Mouse (Mus musculus) embryonic facial prominence, embryonic 15.5 days (tissue): ENCODE data around the gene Zc3h12c. TPM values are rescaled to one million over a fixed set of nuclear protein-coding genes. Genes with fewer than 3 reads are reported as not detected.
A peak's percentile ranks its signal among the peaks of the same experiment; 100 is the strongest.

Source experiments
- ATAC-seq: fragments of 200-750 bp; cut with Nextera tagmentation; 2 replicates; pipeline ENCODE4 v1.8.0; 2017; ENCODE audit warnings: low read depth, moderate TSS enrichment; ENCODE audit not compliant: insufficient number of reproducible peaks, low FRiP score, low TSS enrichment
- H3K27ac ChIP-seq: fragments of 300-500 bp; sonication (generic); replicated peaks from 2 replicates; pipeline ENCODE4 v1.5.1; 2015; ENCODE audit warnings: mild to moderate bottlenecking, inconsistent platforms
- H3K27me3 ChIP-seq: fragments of 300-500 bp; sonication (generic); 2 replicates; pipeline ENCODE4 v1.6.1; 2015; ENCODE audit warnings: inconsistent platforms
- H3K36me3 ChIP-seq: fragments of 300-500 bp; sonication (generic); 2 replicates; pipeline ENCODE4 v1.6.1; 2015; ENCODE audit warnings: mild to moderate bottlenecking, inconsistent platforms
- H3K4me1 ChIP-seq: fragments of 300-500 bp; sonication (generic); 2 replicates; pipeline ENCODE4 v1.6.1; 2015; ENCODE audit warnings: inconsistent platforms
- H3K4me2 ChIP-seq: fragments of 300-500 bp; sonication (generic); replicated peaks from 2 replicates; pipeline ENCODE4 v1.6.1; 2015; ENCODE audit warnings: mild to moderate bottlenecking, inconsistent platforms
- H3K4me3 ChIP-seq: fragments of 300-500 bp; sonication (generic); replicated peaks from 2 replicates; pipeline ENCODE4 v1.5.1; 2015; ENCODE audit warnings: mild to moderate bottlenecking, inconsistent platforms
- H3K9ac ChIP-seq: fragments of 300-500 bp; sonication (generic); 2 replicates; pipeline ENCODE4 v1.6.1; 2015; ENCODE audit warnings: inconsistent platforms
- H3K9me3 ChIP-seq: fragments of 300-500 bp; sonication (generic); replicated peaks from 2 replicates; pipeline ENCODE4 v1.6.1; 2016; ENCODE audit warnings: inconsistent platforms
- WGBS: fragments of 180-500 bp; shearing (Covaris S2); methylation state at CpG from one replicate; pipeline ENCODE4 v1.1.7; 2015; 5-methylcytosine and 5-hydroxymethylcytosine counted together
- polyA plus RNA-seq: library from polyadenylated mRNA; unstranded; fragments of >200 nt; fragmentation: Nextera tagmentation; extraction: Ambion mirVana; gene quantifications from 2 replicates; pipeline ENCODE4 v1.2.1, GENCODE M21; 2015

Zc3h12c gene
- 3.1 and 3.4 TPM in 2 replicates for polyA plus RNA-seq

GRCm38 (mm10) chr9:52167863-52168685 is at the start of gene Zc3h12c:
TSS of gene Zc3h12c (minus strand) at chr9:52168572.
- peak within 1 kb of the TSS; percentile 91 for H3K27ac ChIP-seq
- WGBS, result under 1% methylated on average over 98 of the region's 100 CpGs
- no peaks in the 10 kb centered on the region for H3K9me3 ChIP-seq
- ATAC-seq, result peak; percentile 87
- no peaks in the 10 kb centered on the region for H3K27me3 ChIP-seq
- H3K36me3 ChIP-seq, result no peaks in the 10 kb centered on the region
- peaks cover 11% of the 10 kb centered on the region; the same call in 1 of the 2 replicates for H3K4me1 ChIP-seq
- H3K4me2 ChIP-seq, result peak within 1 kb of the TSS; percentile 56
- peak within 1 kb of the TSS; percentile 91 for H3K9ac ChIP-seq
- H3K4me3 ChIP-seq, result peak within 1 kb of the TSS; percentile 77

- no peak overlapping the region for H3K4me2 ChIP-seq
- no peaks in the 10 kb centered on the region for H3K27me3 ChIP-seq
- no peak for ATAC-seq
These were observed 49.3 kb upstream of the Zc3h12c start for GRCm38 (mm10) chr9:52217636-52218035.

GRCm38 (mm10) chr9:52215291-52215690 is 46.9 kb upstream of the Zc3h12c start:
- Histone ChIP-seq H3K4me2 (no peak overlapping the region), H3K4me1 (no peaks in the 10 kb centered on the region), H3K9me3 (no peaks in the 10 kb centered on the region), H3K27ac (no peak overlapping the region), H3K36me3 (no peaks in the 10 kb centered on the region), H3K4me3 (no peak overlapping the region), H3K9ac (no peak overlapping the region), H3K27me3 (no peaks in the 10 kb centered on the region)
- ATAC-seq, result no peak
- 84% methylated on average over 3 of the region's 3 CpGs for WGBS

More at GRCm38 (mm10) chr9:52217636-52218035, 49.3 kb upstream of the Zc3h12c start:
- Histone ChIP-seq H3K4me3 (no peak overlapping the region), H3K4me1 (no peaks in the 10 kb centered on the region), H3K36me3 (no peaks in the 10 kb centered on the region), H3K9me3 (no peaks in the 10 kb centered on the region), H3K9ac (no peak overlapping the region), H3K27ac (no peak overlapping the region)
- 70% methylated on average over 4 of the region's 4 CpGs for WGBS

GRCm38 (mm10) chr9:52212416-52212815 is 44.0 kb upstream of the Zc3h12c start:
- WGBS, result 81% methylated on average over 6 of the region's 6 CpGs
- no peak overlapping the region for H3K4me2 ChIP-seq
- no peak for ATAC-seq
- no peak overlapping the region for H3K4me3 ChIP-seq
- no peak overlapping the region for H3K27ac ChIP-seq
- H3K4me1 ChIP-seq, result no peaks in the 10 kb centered on the region
- no peaks in the 10 kb centered on the region for H3K9me3 ChIP-seq
- no peaks in the 10 kb centered on the region for H3K36me3 ChIP-seq
- H3K27me3 ChIP-seq, result no peaks in the 10 kb centered on the region
- no peak overlapping the region for H3K9ac ChIP-seq

- H3K36me3 ChIP-seq, result no peaks in the 10 kb centered on the region
- 65% methylated on average over 3 of the region's 3 CpGs for WGBS
- no peaks in the 10 kb centered on the region for H3K9me3 ChIP-seq
- H3K27ac ChIP-seq, result no peak overlapping the region
- H3K4me3 ChIP-seq, result no peak overlapping the region
- no peak overlapping the region for H3K9ac ChIP-seq
- H3K27me3 ChIP-seq, result no peaks in the 10 kb centered on the region
- H3K4me1 ChIP-seq, result no peaks in the 10 kb centered on the region
- H3K4me2 ChIP-seq, result no peak overlapping the region
- ATAC-seq, result no peak
These were observed 40.2 kb upstream of the Zc3h12c start for GRCm38 (mm10) chr9:52208510-52209030.

GRCm38 (mm10) chr9:52203189-52203588 is 34.8 kb upstream of the Zc3h12c start:
- H3K9me3 ChIP-seq, result no peaks in the 10 kb centered on the region
- no peaks in the 10 kb centered on the region for H3K27me3 ChIP-seq
- no peak overlapping the region for H3K9ac ChIP-seq
- H3K4me1 ChIP-seq, result no peaks in the 10 kb centered on the region
- 77% methylated on average over 4 of the region's 4 CpGs for WGBS
- ATAC-seq, result no peak
- H3K36me3 ChIP-seq, result no peaks in the 10 kb centered on the region
- H3K4me3 ChIP-seq, result no peak overlapping the region
- H3K27ac ChIP-seq, result no peak overlapping the region
- H3K4me2 ChIP-seq, result no peak overlapping the region

GRCm38 (mm10) chr9:52200271-52200670 is 31.9 kb upstream of the Zc3h12c start:
- no peak for ATAC-seq

GRCm38 (mm10) chr9:52195853-52196252 is 27.5 kb upstream of the Zc3h12c start:
- WGBS, result 82% methylated on average over 3 of the region's 3 CpGs
- no peak for ATAC-seq
- Histone ChIP-seq H3K9me3 (no peaks in the 10 kb centered on the region), H3K4me3 (no peak overlapping the region), H3K4me2 (no peak overlapping the region), H3K9ac (no peak overlapping the region), H3K27ac (no peak overlapping the region), H3K4me1 (no peaks in the 10 kb centered on the region), H3K27me3 (no peaks in the 10 kb centered on the region), H3K36me3 (no peaks in the 10 kb centered on the region)

More at GRCm38 (mm10) chr9:52200271-52200670, 31.9 kb upstream of the Zc3h12c start:
- Histone ChIP-seq H3K36me3 (no peaks in the 10 kb centered on the region), H3K4me3 (no peak overlapping the region), H3K4me1 (no peaks in the 10 kb centered on the region), H3K9ac (no peak overlapping the region), H3K9me3 (no peaks in the 10 kb centered on the region), H3K27ac (no peak overlapping the region), H3K4me2 (no peak overlapping the region), H3K27me3 (no peaks in the 10 kb centered on the region)
- 71% methylated on average over 4 of the region's 4 CpGs for WGBS

GRCm38 (mm10) chr9:52193851-52194250 is 25.5 kb upstream of the Zc3h12c start:
- Histone ChIP-seq H3K9me3 (no peaks in the 10 kb centered on the region), H3K36me3 (no peaks in the 10 kb centered on the region), H3K9ac (no peak overlapping the region), H3K27ac (no peak overlapping the region), H3K4me3 (no peak overlapping the region), H3K27me3 (no peaks in the 10 kb centered on the region), H3K4me2 (no peak overlapping the region), H3K4me1 (no peaks in the 10 kb centered on the region)
- WGBS, result 80% methylated on average over 5 of the region's 5 CpGs
- no peak for ATAC-seq

- WGBS, result 85% methylated on average over 4 of the region's 4 CpGs
- H3K9me3 ChIP-seq, result no peaks in the 10 kb centered on the region
- no peak overlapping the region for H3K4me3 ChIP-seq
- ATAC-seq, result no peak
- H3K9ac ChIP-seq, result no peak overlapping the region
- H3K27ac ChIP-seq, result no peak overlapping the region
- no peaks in the 10 kb centered on the region for H3K36me3 ChIP-seq
- no peaks in the 10 kb centered on the region for H3K27me3 ChIP-seq
- H3K4me1 ChIP-seq, result no peaks in the 10 kb centered on the region
- no peak overlapping the region for H3K4me2 ChIP-seq
These were observed 22.5 kb upstream of the Zc3h12c start for GRCm38 (mm10) chr9:52190907-52191306.

GRCm38 (mm10) chr9:52188106-52188505 is 19.7 kb upstream of the Zc3h12c start:
- Histone ChIP-seq H3K27me3 (no peaks in the 10 kb centered on the region), H3K4me1 (no peaks in the 10 kb centered on the region), H3K27ac (no peak overlapping the region), H3K9ac (no peak overlapping the region), H3K36me3 (no peaks in the 10 kb centered on the region), H3K9me3 (no peaks in the 10 kb centered on the region), H3K4me3 (no peak overlapping the region), H3K4me2 (no peak overlapping the region)
- WGBS, result 11% methylated on average over 8 of the region's 8 CpGs
- no peak for ATAC-seq
